ENCODE assay signal across 27 mouse cellular contexts in genomic region chr7:36192645-36193044, GRCm38 (mm10).
DNase-seq lines count a peak whose midpoint lies in the region; ATAC-seq lines count a peak whose summit lies in the region.
"Had no signal": no experiment of that assay in that cellular context is flagged by ENCODE, and none has a peak within 500 bp of the region (broad histone marks: within the 10 kb centered on the region; RNA-seq: fewer than 3 reads in every experiment).

No protein-coding gene starts in this region.

- H3K4me2 ChIP-seq in hindbrain, embryonic 13.5 days, result no peak overlapping the region
- 0 out of 2 replicates have a peak overlapping the region, but pooled peaks have one; percentile 14 for H3K4me2 ChIP-seq in kidney, embryonic 15.5 days
- H3K4me2 ChIP-seq: embryonic facial prominence, embryonic 13.5 days; forebrain, embryonic 12.5 days; forebrain, embryonic 15.5 days; heart, embryonic 12.5 days; heart, embryonic 15.5 days; hindbrain, embryonic 15.5 days; intestine, embryonic 15.5 days had no signal

- peak; percentile 65 for DNase-seq in heart, adult 11 months
- DNase-seq in heart, postnatal 4 days, result no peak
- DNase-seq in hindbrain, embryonic 10.5 days (ENCODE audit: low spot score), result no peak
- no peak for DNase-seq in kidney, adult 18-20 months
- DNase-seq: adrenal gland, adult 2 months; adrenal gland, postnatal 14 days; cerebellum, adult 11 months; cerebellum, adult 2 months; cerebellum, adult 9-11 months; cerebellum, postnatal 25 days; gastrocnemius, postnatal 25 days; heart, adult 2 months; heart, postnatal 10 days; heart, postnatal 36 days; kidney, adult 2 months had no signal

- 54% methylated on average over 8 of the region's 8 CpGs for WGBS in hindbrain, embryonic 13.5 days
- WGBS in hindbrain, embryonic 10.5 days, result 74% methylated on average over 8 of the region's 8 CpGs
- 43% methylated on average over 8 of the region's 8 CpGs for WGBS in kidney, embryonic 15.5 days

- H3K27ac ChIP-seq in hindbrain, embryonic 13.5 days, result no peak overlapping the region
- no peak overlapping the region for H3K27ac ChIP-seq in hindbrain, embryonic 10.5 days
- no peak overlapping the region for H3K27ac ChIP-seq in kidney, embryonic 15.5 days
- H3K27ac ChIP-seq: embryonic facial prominence, embryonic 10.5 days; embryonic facial prominence, embryonic 13.5 days; forebrain, embryonic 12.5 days; forebrain, embryonic 15.5 days; heart, adult 2 months; heart, embryonic 15.5 days; hindbrain, embryonic 15.5 days; intestine, embryonic 15.5 days had no signal

- peak; percentile 49; the same call in 1 of the 2 replicates for ATAC-seq in hindbrain, embryonic 13.5 days (ENCODE audit: low FRiP score)
- ATAC-seq in kidney, embryonic 15.5 days (replicated peaks; ENCODE audit: low FRiP score), result no peak
- ATAC-seq: CD4-positive, CD25-positive, alpha-beta regulatory T cell, adult 4 months; forebrain, embryonic 15.5 days had no signal

- H3K4me3 ChIP-seq in hindbrain, embryonic 13.5 days, result no peak overlapping the region
- H3K4me3 ChIP-seq in hindbrain, embryonic 10.5 days, result no peak overlapping the region
- no peak overlapping the region for H3K4me3 ChIP-seq in kidney, embryonic 15.5 days (replicated peaks)
- H3K4me3 ChIP-seq: embryonic facial prominence, embryonic 10.5 days; embryonic facial prominence, embryonic 13.5 days; erythroblast, embryonic 14.5 days; forebrain, embryonic 12.5 days; forebrain, embryonic 15.5 days; heart, adult 2 months; heart, embryonic 12.5 days; heart, embryonic 15.5 days; hindbrain, embryonic 15.5 days; intestine, embryonic 15.5 days had no signal

- H3K9ac ChIP-seq in hindbrain, embryonic 13.5 days, result no peak overlapping the region
- no peak overlapping the region for H3K9ac ChIP-seq in kidney, embryonic 15.5 days
- H3K9ac ChIP-seq: embryonic facial prominence, embryonic 13.5 days; forebrain, embryonic 12.5 days; forebrain, embryonic 15.5 days; heart, embryonic 12.5 days; heart, embryonic 15.5 days; hindbrain, embryonic 15.5 days; intestine, embryonic 15.5 days had no signal

- no peaks in the 10 kb centered on the region for H3K36me3 ChIP-seq in hindbrain, embryonic 13.5 days
- no peaks in the 10 kb centered on the region for H3K36me3 ChIP-seq in hindbrain, embryonic 10.5 days
- no peaks in the 10 kb centered on the region for H3K36me3 ChIP-seq in kidney, embryonic 15.5 days
- H3K36me3 ChIP-seq: embryonic facial prominence, embryonic 10.5 days; embryonic facial prominence, embryonic 13.5 days; forebrain, embryonic 12.5 days; forebrain, embryonic 15.5 days; heart, embryonic 12.5 days; heart, embryonic 15.5 days; hindbrain, embryonic 15.5 days; intestine, embryonic 15.5 days had no signal

- peaks cover 20% of the 10 kb centered on the region for H3K4me1 ChIP-seq in hindbrain, embryonic 13.5 days (replicated peaks)
- H3K4me1 ChIP-seq in hindbrain, embryonic 10.5 days (replicated peaks), result peaks cover 12% of the 10 kb centered on the region; the same call in 1 of the 2 replicates
- peaks cover 9% of the 10 kb centered on the region for H3K4me1 ChIP-seq in kidney, embryonic 15.5 days
- H3K4me1 ChIP-seq: embryonic facial prominence, embryonic 13.5 days; forebrain, embryonic 12.5 days; heart, embryonic 15.5 days; intestine, embryonic 15.5 days had no signal

- no peaks in the 10 kb centered on the region for H3K27me3 ChIP-seq in hindbrain, embryonic 13.5 days
- H3K27me3 ChIP-seq in hindbrain, embryonic 10.5 days (ENCODE audit: insufficient read depth, poor library complexity, severe bottlenecking), result no peaks in the 10 kb centered on the region
- no peaks in the 10 kb centered on the region; the same call in 1 of the 2 replicates for H3K27me3 ChIP-seq in kidney, embryonic 15.5 days
- H3K27me3 ChIP-seq: embryonic facial prominence, embryonic 13.5 days; forebrain, embryonic 12.5 days; forebrain, embryonic 15.5 days; heart, embryonic 15.5 days; hindbrain, embryonic 15.5 days; intestine, embryonic 15.5 days had no signal

- no peaks in the 10 kb centered on the region for H3K9me3 ChIP-seq in hindbrain, embryonic 13.5 days
- H3K9me3 ChIP-seq in hindbrain, embryonic 10.5 days, result no peaks in the 10 kb centered on the region
- no peaks in the 10 kb centered on the region for H3K9me3 ChIP-seq in kidney, embryonic 15.5 days (replicated peaks)
- H3K9me3 ChIP-seq: embryonic facial prominence, embryonic 10.5 days; embryonic facial prominence, embryonic 13.5 days; forebrain, embryonic 12.5 days; forebrain, embryonic 15.5 days; heart, embryonic 12.5 days; heart, embryonic 15.5 days; hindbrain, embryonic 15.5 days; intestine, embryonic 15.5 days had no signal
